Mouse (Mus musculus): Measurements from ENCODE around the gene Aoc3. TPM values are rescaled to one million over a fixed set of nuclear protein-coding genes. Genes with fewer than 3 reads are reported as not detected.
"Not testable (repeated sequence)": the region's sequence is repeated elsewhere in the genome, so short reads cannot be mapped to it uniquely, and the experiment has no call there.

The Aoc3 gene
- polyA plus RNA-seq, 1 experiment from 2014 or later, result 1.3 TPM

DNA sequence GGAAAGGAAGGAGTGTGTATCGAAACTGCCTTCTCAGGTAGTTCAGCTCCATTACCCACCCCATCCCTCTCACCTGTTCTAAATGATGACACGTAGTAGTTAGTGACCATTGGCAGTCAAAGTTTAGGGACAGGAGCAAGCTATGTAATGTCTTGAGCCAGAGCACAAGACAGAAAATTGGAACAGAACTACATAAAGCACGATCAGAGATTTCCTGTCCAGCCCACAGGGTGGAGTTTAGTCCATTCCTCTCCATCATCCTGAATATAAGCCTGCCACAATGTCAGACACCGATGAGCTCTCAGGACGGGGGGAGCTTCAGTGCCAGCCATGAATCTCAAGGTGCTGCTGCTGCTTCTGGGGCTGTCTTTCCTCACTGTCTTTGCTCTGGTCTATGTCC lies 5.6 kb upstream of the Aoc3 start, which contains the start of gene Aoc2:
Gene Aoc2, plus strand, starts transcription at position 301 of the 400 bp plus-strand sequence.
- H3K27ac ChIP-seq (ENCODE audit: low read length), result no peak within 1 kb of the TSS
- H3K4me2 ChIP-seq (replicated peaks; ENCODE audit: low read depth, low read length), result no peak within 1 kb of the TSS
- no peaks in the 10 kb centered on the region for H3K4me1 ChIP-seq (ENCODE audit: insufficient read depth, low read length)
- ATAC-seq (ENCODE audit: low FRiP score, low TSS enrichment), result no peak
- H3K9ac ChIP-seq (replicated peaks; ENCODE audit: low read length), result no peak within 1 kb of the TSS
- H3K9me3 ChIP-seq (ENCODE audit: low read length), result no peaks in the 10 kb centered on the region
- 84% methylated on average over 5 of the region's 5 CpGs for WGBS
- H3K36me3 ChIP-seq (ENCODE audit: insufficient read depth, low read length), result peaks cover 43% of the 10 kb centered on the region
- H3K27me3 ChIP-seq (ENCODE audit: insufficient read depth, low read length), result no peaks in the 10 kb centered on the region
- no peak within 1 kb of the TSS for H3K4me3 ChIP-seq (ENCODE audit: low read length)

DNA sequence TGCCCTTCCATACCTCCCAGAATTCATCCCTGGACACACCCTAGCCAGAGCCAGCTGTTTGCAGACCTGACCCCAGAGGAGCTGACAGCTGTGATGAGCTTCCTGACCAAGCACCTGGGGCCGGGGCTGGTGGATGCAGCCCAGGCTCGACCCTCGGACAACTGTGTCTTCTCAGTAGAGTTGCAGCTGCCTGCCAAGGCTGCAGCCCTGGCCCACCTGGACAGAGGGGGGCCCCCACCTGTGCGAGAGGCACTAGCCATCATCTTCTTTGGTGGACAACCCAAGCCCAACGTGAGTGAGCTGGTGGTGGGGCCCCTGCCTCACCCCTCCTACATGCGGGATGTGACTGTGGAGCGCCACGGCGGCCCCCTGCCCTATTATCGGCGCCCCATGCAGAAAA lies 5.2 kb upstream of the Aoc3 start:
- not testable (repeated sequence) for H3K27me3 ChIP-seq (ENCODE audit: insufficient read depth, low read length); ATAC-seq (ENCODE audit: low FRiP score, low TSS enrichment); H3K4me2 ChIP-seq (replicated peaks; ENCODE audit: low read depth, low read length); H3K9me3 ChIP-seq (ENCODE audit: low read length); H3K27ac ChIP-seq (ENCODE audit: low read length); H3K4me3 ChIP-seq (ENCODE audit: low read length); H3K4me1 ChIP-seq (ENCODE audit: insufficient read depth, low read length); H3K9ac ChIP-seq (replicated peaks; ENCODE audit: low read length)
- H3K36me3 ChIP-seq (ENCODE audit: insufficient read depth, low read length), result peaks cover 38% of the 10 kb centered on the region
- 93% methylated on average over 11 of the region's 11 CpGs for WGBS

DNA sequence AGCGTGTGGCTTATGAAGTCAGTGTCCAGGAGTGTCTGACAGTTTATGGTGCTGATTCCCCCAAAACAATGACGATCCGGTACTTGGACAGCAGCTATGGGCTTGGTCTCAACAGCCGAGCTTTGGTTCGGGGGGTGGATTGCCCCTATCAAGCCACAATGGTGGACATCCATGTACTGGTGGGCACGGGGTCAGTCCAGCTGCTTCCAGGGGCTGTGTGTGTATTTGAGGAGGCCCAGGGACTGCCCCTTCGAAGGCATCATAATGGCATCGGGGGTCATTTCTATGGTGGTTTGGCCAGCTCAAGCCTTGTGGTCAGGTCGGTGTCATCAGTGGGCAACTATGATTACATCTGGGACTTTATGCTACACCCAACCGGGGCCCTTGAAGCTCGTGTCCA lies 4.3 kb upstream of the Aoc3 start:
- no peak overlapping the region for H3K27ac ChIP-seq (ENCODE audit: low read length)
- H3K4me1 ChIP-seq (ENCODE audit: insufficient read depth, low read length), result no peaks in the 10 kb centered on the region
- peaks cover 29% of the 10 kb centered on the region for H3K36me3 ChIP-seq (ENCODE audit: insufficient read depth, low read length)
- no peak overlapping the region for H3K4me3 ChIP-seq (ENCODE audit: low read length)
- no peak overlapping the region for H3K4me2 ChIP-seq (replicated peaks; ENCODE audit: low read depth, low read length)
- no peak overlapping the region for H3K9ac ChIP-seq (replicated peaks; ENCODE audit: low read length)
- no peak for ATAC-seq (ENCODE audit: low FRiP score, low TSS enrichment)
- no peaks in the 10 kb centered on the region for H3K27me3 ChIP-seq (ENCODE audit: insufficient read depth, low read length)
- no peaks in the 10 kb centered on the region for H3K9me3 ChIP-seq (ENCODE audit: low read length)
- WGBS, result 90% methylated on average over 11 of the region's 11 CpGs

DNA sequence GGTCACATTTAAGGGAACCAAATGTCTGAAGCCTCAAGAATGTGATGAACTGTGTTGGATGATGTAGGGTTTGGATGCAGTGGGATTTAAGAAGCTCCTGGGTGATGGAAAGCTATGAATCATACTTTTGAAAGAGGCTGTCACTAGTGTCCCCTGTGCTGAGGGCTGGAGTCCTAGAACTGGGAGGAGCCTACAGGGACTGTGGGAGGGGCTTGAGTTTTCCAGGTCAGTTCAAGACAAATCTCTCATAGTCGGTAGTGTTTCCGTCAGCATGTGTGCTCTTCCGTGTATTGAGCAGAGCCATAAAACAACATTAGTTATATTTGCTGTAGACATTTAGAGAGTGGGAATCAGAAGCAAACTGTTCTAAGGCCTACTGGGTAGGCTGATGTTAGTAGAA lies 3.1 kb upstream of the Aoc3 start:
- no peak overlapping the region for H3K27ac ChIP-seq (ENCODE audit: low read length)
- H3K9ac ChIP-seq (replicated peaks; ENCODE audit: low read length), result no peak overlapping the region
- no peak for ATAC-seq (ENCODE audit: low FRiP score, low TSS enrichment)
- no peaks in the 10 kb centered on the region for H3K27me3 ChIP-seq (ENCODE audit: insufficient read depth, low read length)
- no peak overlapping the region for H3K4me3 ChIP-seq (ENCODE audit: low read length)
- H3K4me2 ChIP-seq (replicated peaks; ENCODE audit: low read depth, low read length), result no peak overlapping the region
- H3K36me3 ChIP-seq (ENCODE audit: insufficient read depth, low read length), result peaks cover 18% of the 10 kb centered on the region
- H3K4me1 ChIP-seq (ENCODE audit: insufficient read depth, low read length), result no peaks in the 10 kb centered on the region
- no peaks in the 10 kb centered on the region for H3K9me3 ChIP-seq (ENCODE audit: low read length)
- WGBS, result 33% methylated on average over 3 of the region's 3 CpGs

DNA sequence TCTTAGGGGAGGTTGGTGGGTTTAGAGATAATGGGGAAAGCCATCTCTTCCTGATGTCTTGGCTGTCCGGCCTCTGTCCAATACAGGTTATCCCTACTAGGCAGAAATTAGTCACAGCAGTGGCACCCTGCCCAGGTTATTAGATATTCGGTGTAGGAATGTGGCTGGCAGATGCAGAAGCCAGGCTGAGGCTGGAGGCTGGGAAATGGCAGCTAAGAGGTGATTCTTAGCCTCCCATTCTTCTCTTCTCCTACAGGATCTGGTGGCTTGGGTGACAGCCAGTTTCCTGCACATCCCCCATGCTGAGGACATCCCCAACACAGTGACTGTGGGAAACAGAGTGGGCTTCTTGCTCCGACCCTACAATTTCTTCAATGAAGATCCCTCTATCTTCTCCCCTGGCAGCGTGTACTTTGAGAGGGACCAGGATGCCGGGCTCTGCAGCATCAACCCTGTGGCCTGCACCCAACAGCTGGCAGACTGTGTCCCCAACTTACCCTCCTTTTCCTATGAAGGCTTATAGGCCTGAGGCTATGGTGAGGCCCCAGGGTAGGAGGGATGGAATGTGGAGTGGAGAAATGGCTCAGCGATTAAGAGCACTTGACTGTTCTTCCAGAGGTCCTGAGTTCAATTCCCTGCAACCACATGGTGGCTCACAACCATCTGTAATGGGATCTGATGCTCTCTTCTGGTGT lies 1.3 kb upstream of the Aoc3 start:
- no peak overlapping the region for H3K27ac ChIP-seq (ENCODE audit: low read length)
- H3K4me3 ChIP-seq (ENCODE audit: low read length), result no peak overlapping the region
- 87% methylated on average over 6 of the region's 6 CpGs for WGBS
- no peaks in the 10 kb centered on the region for H3K4me1 ChIP-seq (ENCODE audit: insufficient read depth, low read length)
- no peak overlapping the region for H3K9ac ChIP-seq (replicated peaks; ENCODE audit: low read length)
- H3K27me3 ChIP-seq (ENCODE audit: insufficient read depth, low read length), result no peaks in the 10 kb centered on the region
- H3K36me3 ChIP-seq (ENCODE audit: insufficient read depth, low read length), result peaks cover 8% of the 10 kb centered on the region
- no peak for ATAC-seq (ENCODE audit: low FRiP score, low TSS enrichment)
- no peaks in the 10 kb centered on the region for H3K9me3 ChIP-seq (ENCODE audit: low read length)
- H3K4me2 ChIP-seq (replicated peaks; ENCODE audit: low read depth, low read length), result no peak overlapping the region

DNA sequence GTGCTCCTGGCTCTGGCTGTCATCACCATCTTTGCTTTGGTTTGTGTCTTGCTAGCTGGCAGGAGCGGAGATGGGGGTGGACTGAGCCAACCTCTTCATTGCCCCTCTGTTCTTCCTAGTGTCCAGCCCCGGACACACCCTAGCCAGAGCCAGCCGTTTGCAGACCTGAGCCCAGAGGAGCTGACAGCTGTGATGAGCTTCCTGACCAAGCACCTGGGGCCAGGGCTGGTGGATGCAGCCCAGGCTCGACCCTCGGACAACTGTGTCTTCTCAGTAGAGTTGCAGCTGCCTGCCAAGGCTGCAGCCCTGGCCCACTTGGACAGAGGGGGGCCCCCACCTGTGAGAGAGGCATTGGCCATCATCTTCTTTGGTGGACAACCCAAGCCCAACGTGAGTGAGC lies 556 bp downstream of the Aoc3 start:
- not testable (repeated sequence) for H3K27ac ChIP-seq (ENCODE audit: low read length); H3K4me2 ChIP-seq (replicated peaks; ENCODE audit: low read depth, low read length); H3K4me1 ChIP-seq (ENCODE audit: insufficient read depth, low read length); ATAC-seq (ENCODE audit: low FRiP score, low TSS enrichment); H3K27me3 ChIP-seq (ENCODE audit: insufficient read depth, low read length); H3K36me3 ChIP-seq (ENCODE audit: insufficient read depth, low read length); H3K9ac ChIP-seq (replicated peaks; ENCODE audit: low read length); H3K4me3 ChIP-seq (ENCODE audit: low read length); H3K9me3 ChIP-seq (ENCODE audit: low read length)
- WGBS, result 80% methylated on average over 6 of the region's 6 CpGs

DNA sequence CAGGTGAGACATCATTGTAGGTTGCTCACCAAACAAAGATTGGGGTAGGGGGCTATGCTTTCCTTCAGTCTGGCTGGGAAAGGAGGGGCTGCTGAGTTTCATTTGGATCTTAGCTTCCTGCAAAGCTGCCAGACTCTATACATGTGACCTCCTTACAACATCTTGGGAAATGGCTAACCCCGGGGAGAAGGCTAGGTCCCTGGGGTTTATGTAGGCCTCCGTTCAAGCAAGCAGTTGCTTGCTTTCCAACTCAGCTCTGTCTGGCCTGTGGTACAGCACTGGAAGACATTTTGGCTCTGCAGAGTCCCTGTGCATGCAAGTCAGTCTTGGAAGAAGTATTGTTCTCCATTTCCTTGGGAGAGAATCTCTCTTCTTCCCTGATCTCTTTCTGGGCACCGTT lies 2.1 kb downstream of the Aoc3 start:
- no peaks in the 10 kb centered on the region for H3K9me3 ChIP-seq (ENCODE audit: low read length)
- H3K9ac ChIP-seq (replicated peaks; ENCODE audit: low read length), result no peak overlapping the region
- H3K4me1 ChIP-seq (ENCODE audit: insufficient read depth, low read length), result peaks cover 7% of the 10 kb centered on the region
- no peak overlapping the region for H3K4me2 ChIP-seq (replicated peaks; ENCODE audit: low read depth, low read length)
- H3K27me3 ChIP-seq (ENCODE audit: insufficient read depth, low read length), result no peaks in the 10 kb centered on the region
- no peak overlapping the region for H3K27ac ChIP-seq (ENCODE audit: low read length)
- no peak for ATAC-seq (ENCODE audit: low FRiP score, low TSS enrichment)
- no peak overlapping the region for H3K4me3 ChIP-seq (ENCODE audit: low read length)
- no peaks in the 10 kb centered on the region for H3K36me3 ChIP-seq (ENCODE audit: insufficient read depth, low read length)
- WGBS, result 68% methylated on average over 3 of the region's 3 CpGs

DNA sequence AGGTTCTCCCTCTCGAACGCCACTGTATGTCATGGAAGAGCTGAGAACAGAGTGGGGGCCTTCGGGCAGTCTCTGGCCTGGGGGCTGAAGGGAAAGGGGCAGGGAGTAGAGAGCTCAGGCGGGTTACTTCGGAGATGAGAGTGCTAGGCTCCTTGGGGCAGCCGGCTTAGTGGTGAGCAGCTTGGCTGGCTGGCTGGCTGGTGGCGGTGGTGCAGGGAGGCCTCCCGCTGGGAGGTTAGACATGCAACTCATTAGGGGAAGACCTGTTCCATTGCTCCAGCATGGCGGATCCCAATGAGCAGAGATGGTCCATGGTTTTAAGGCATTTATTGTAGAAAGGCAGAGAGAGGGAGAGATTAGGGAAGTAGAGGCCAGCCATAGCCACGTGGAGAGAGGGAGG lies 3.6 kb downstream of the Aoc3 start:
- Histone ChIP-seq H3K9me3 (ENCODE audit: low read length) (no peaks in the 10 kb centered on the region), H3K27ac (ENCODE audit: low read length) (no peak overlapping the region), H3K36me3 (ENCODE audit: insufficient read depth, low read length) (no peaks in the 10 kb centered on the region), H3K4me1 (ENCODE audit: insufficient read depth, low read length) (peaks cover 17% of the 10 kb centered on the region), H3K9ac (replicated peaks; ENCODE audit: low read length) (no peak overlapping the region), H3K27me3 (ENCODE audit: insufficient read depth, low read length) (no peaks in the 10 kb centered on the region), H3K4me3 (ENCODE audit: low read length) (no peak overlapping the region), H3K4me2 (replicated peaks; ENCODE audit: low read depth, low read length) (no peak overlapping the region)
- WGBS, result 49% methylated on average over 10 of the region's 10 CpGs
- ATAC-seq (ENCODE audit: low FRiP score, low TSS enrichment), result no peak

DNA sequence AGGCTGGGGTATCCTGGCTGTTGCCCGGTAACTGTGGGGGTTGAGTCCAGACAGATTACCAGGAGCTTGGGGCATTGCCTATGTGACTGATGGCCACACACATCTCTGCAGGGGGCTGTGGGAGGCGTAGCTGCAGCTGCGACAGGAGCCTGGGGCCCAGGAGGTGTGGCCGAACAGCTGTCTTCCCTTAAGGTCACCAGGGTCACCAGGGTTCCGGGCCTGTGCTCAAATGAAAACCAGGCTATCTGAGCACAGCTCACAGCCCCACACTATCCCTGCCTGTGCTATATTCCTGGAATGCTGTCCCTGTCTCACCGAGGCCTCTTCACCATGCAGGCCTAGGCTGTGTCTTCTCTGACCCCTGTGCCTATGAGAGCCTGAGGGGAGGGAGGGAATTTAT lies 4.1 kb downstream of the Aoc3 start:
- H3K4me2 ChIP-seq (replicated peaks; ENCODE audit: low read depth, low read length), result no peak overlapping the region
- no peak for ATAC-seq (ENCODE audit: low FRiP score, low TSS enrichment)

DNA sequence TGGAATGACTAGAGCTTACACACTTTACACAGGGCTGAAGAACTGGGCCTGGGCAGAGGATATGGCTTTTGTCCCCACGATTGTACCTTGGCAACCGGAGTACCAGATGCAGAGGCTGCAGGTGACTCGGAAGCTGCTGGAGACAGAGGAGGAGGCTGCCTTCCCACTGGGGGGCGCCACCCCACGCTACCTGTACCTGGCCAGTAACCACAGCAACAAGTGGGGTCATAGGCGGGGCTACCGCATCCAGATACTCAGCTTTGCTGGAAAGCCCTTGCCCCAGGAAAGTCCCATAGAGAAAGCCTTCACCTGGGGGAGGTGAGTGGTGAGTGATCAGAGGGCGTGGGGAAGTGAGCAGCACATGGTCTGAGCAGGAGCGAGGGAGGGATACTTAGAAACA lies 5.3 kb downstream of the Aoc3 start:
- H3K4me3 ChIP-seq (ENCODE audit: low read length), result no peak overlapping the region
- no peaks in the 10 kb centered on the region for H3K27me3 ChIP-seq (ENCODE audit: insufficient read depth, low read length)

More for the DNA sequence above, 4.1 kb downstream of the Aoc3 start:
- no peaks in the 10 kb centered on the region for H3K27me3 ChIP-seq (ENCODE audit: insufficient read depth, low read length)
- peaks cover 17% of the 10 kb centered on the region for H3K4me1 ChIP-seq (ENCODE audit: insufficient read depth, low read length)
- no peaks in the 10 kb centered on the region for H3K36me3 ChIP-seq (ENCODE audit: insufficient read depth, low read length)
- WGBS, result 17% methylated on average over 6 of the region's 6 CpGs
- no peak overlapping the region for H3K27ac ChIP-seq (ENCODE audit: low read length)
- H3K9ac ChIP-seq (replicated peaks; ENCODE audit: low read length), result no peak overlapping the region
- H3K4me3 ChIP-seq (ENCODE audit: low read length), result no peak overlapping the region
- H3K9me3 ChIP-seq (ENCODE audit: low read length), result no peaks in the 10 kb centered on the region

More for the DNA sequence above, 5.3 kb downstream of the Aoc3 start:
- Histone ChIP-seq H3K9me3 (ENCODE audit: low read length) (no peaks in the 10 kb centered on the region), H3K9ac (replicated peaks; ENCODE audit: low read length) (no peak overlapping the region), H3K4me1 (ENCODE audit: insufficient read depth, low read length) (peaks cover 17% of the 10 kb centered on the region), H3K36me3 (ENCODE audit: insufficient read depth, low read length) (no peaks in the 10 kb centered on the region), H3K27ac (ENCODE audit: low read length) (no peak overlapping the region), H3K4me2 (replicated peaks; ENCODE audit: low read depth, low read length) (no peak overlapping the region)
- 85% methylated on average over 9 of the region's 9 CpGs for WGBS
- ATAC-seq (ENCODE audit: low FRiP score, low TSS enrichment), result no peak
